Comparison of ENCODE assay signal across 11 mouse cellular contexts in the genomic region with DNA sequence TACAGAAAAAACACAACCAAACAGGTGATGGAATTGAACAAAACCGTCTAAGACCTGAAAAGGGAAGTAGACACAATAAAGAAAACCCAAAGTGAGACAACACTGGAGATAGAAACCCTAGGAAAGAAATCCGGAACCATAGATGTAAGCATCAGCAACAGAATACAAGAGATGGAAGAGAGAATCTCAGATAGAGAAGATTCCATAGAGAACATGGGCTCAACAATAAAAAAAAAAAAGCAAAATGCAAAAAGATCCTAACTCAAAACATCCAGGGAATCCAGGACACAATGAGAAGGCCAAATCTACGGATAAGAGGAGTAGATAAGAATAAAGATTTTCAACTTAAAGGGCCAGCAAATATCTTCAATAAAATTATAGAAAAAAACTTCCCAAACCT. TPM values are rescaled to one million over a fixed set of nuclear protein-coding genes. Genes with fewer than 3 reads are reported as not detected.
"Had no signal": no experiment of that assay in that cellular context is flagged by ENCODE, and none has a peak within 500 bp of the region (broad histone marks: within the 10 kb centered on the region; RNA-seq: fewer than 3 reads in every experiment).

A gene (minus strand): TSS at position 101 of the 400 bp plus-strand sequence.

RNA-seq across cellular contexts. Expression of the gene that starts here (rescaled TPM):
- polyA plus RNA-seq: heart, adult 2 months; heart, embryonic 11.5 days; heart, embryonic 13.5 days; heart, embryonic 15.5 days; heart, postnatal 0 days; hindbrain, embryonic 11.5 days; kidney, adult 2 months; kidney, postnatal 0 days; limb, embryonic 11.5 days; limb, embryonic 13.5 days; limb, embryonic 15.5 days had no signal
